Mouse (Mus musculus) hindbrain, embryonic 16.5 days (tissue): ENCODE data around the gene Lrrc49. TPM values are rescaled to one million over a fixed set of nuclear protein-coding genes. Genes with fewer than 3 reads are reported as not detected.

Source experiments
- ATAC-seq: fragments of 200-750 bp; cut with Nextera tagmentation; 2 replicates; pipeline ENCODE4 v1.8.0; 2017; ENCODE audit warnings: moderate TSS enrichment, moderate library complexity
- H3K27ac ChIP-seq: fragments of 300-500 bp; sonication (generic); 2 replicates; pipeline ENCODE4 v1.5.1; 2014; ENCODE audit warnings: low read depth, mild to moderate bottlenecking, control low read depth, low read length, moderate library complexity
- H3K27me3 ChIP-seq: fragments of 300-500 bp; sonication (generic); replicated peaks from 2 replicates; pipeline ENCODE4 v1.6.1; 2014; ENCODE audit warnings: low read length; ENCODE audit not compliant: control insufficient read depth, insufficient read depth
- H3K36me3 ChIP-seq: fragments of 300-500 bp; sonication (generic); 2 replicates; pipeline ENCODE4 v1.6.1; 2014; ENCODE audit warnings: mild to moderate bottlenecking, low read length, moderate library complexity, mixed read lengths; ENCODE audit not compliant: control insufficient read depth, insufficient read depth
- H3K4me1 ChIP-seq: fragments of 300-500 bp; sonication (generic); 2 replicates; pipeline ENCODE4 v1.6.1; 2014; ENCODE audit warnings: low read depth, low read length; ENCODE audit not compliant: control insufficient read depth, insufficient read depth
- H3K4me2 ChIP-seq: fragments of 300-500 bp; sonication (generic); 2 replicates; pipeline ENCODE4 v1.6.1; 2014; ENCODE audit warnings: mild to moderate bottlenecking, low read length, control low read depth, moderate library complexity
- H3K4me3 ChIP-seq: fragments of 300-500 bp; sonication (generic); 2 replicates; pipeline ENCODE4 v1.5.1; 2014; ENCODE audit warnings: mild to moderate bottlenecking, low read length, control low read depth, moderate library complexity
- H3K9ac ChIP-seq: fragments of 300-500 bp; sonication (generic); 2 replicates; pipeline ENCODE4 v1.6.1; 2014; ENCODE audit warnings: low read depth, mild to moderate bottlenecking, control low read depth, low read length, moderate library complexity
- H3K9me3 ChIP-seq: fragments of 300-500 bp; sonication (generic); 2 replicates; pipeline ENCODE4 v1.6.1; 2014; ENCODE audit warnings: mild to moderate bottlenecking, low read length, moderate library complexity; ENCODE audit not compliant: control insufficient read depth
- WGBS: fragments of 180-500 bp; shearing (Covaris S2); extraction: QIAGEN DNeasy Blood & Tissue Kit; methylation state at CpG from one replicate; pipeline ENCODE4 v1.1.7; 2014; 5-methylcytosine and 5-hydroxymethylcytosine counted together
- polyA plus RNA-seq: library from polyadenylated mRNA; unstranded; fragments of >200 nt; fragmentation: Nextera tagmentation; extraction: Ambion mirVana; gene quantifications from 2 replicates; pipeline ENCODE4 v1.2.1, GENCODE M21; 2015

Lrrc49 gene
- polyA plus RNA-seq, 1 experiment from 2014 or later: 81.4 TPM

DNA sequence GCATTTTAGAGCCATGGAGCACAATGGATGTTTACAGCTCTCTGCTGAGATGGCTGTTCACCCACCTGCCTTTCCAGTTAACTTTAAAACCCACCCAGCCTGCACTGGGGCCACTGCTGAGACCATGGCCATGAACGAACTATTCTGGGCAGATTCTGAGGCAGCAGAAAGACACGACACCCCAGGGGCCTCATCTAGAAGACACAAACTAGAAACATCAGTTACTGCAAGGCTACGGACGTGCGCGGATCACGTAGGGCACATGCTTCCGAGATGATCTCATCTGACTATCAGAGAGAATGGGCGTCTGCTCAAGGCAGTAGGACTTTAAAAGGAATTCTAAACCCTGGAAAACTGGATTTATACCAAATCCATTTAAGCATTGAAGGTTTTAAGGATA is 71.0 kb downstream of the Lrrc49 start:
- no peak for ATAC-seq
- Histone ChIP-seq H3K4me2 (no peak overlapping the region), H3K4me1 (0 out of 2 replicates have a peak, but pooled peaks cover 2% of the 10 kb centered on the region), H3K9ac (no peak overlapping the region), H3K36me3 (peaks cover 9% of the 10 kb centered on the region; the same call in 1 of the 2 replicates), H3K27me3 (no peaks in the 10 kb centered on the region), H3K9me3 (no peaks in the 10 kb centered on the region), H3K27ac (no peak overlapping the region), H3K4me3 (no peak overlapping the region)
- WGBS: 62% methylated on average over 9 of the region's 9 CpGs

DNA sequence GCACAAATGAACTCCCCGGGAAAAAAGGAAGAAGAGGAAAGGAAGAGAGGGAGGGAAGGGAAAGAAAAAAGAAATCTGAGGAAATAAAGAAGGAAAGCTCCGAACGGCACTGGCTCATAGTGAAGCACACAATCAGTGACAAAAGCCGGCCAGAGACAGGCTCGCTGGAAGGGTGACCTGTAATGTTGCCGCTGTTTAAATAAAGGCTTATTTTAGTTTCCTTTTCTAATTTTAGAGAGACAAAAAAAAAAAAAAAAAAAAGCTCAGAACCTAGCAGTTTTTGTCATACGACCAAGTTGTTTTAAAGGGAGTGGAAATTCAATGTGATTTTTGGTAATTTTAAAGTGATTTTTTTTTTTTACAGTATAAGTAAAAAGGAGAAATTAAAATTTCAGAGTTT is 71.6 kb downstream of the Lrrc49 start:
- Histone ChIP-seq H3K4me3 (no peak overlapping the region), H3K27ac (no peak overlapping the region), H3K4me1 (0 out of 2 replicates have a peak, but pooled peaks cover 2% of the 10 kb centered on the region), H3K36me3 (peaks cover 11% of the 10 kb centered on the region), H3K9ac (no peak overlapping the region), H3K9me3 (no peaks in the 10 kb centered on the region), H3K27me3 (no peaks in the 10 kb centered on the region), H3K4me2 (no peak overlapping the region)
- WGBS: 77% methylated on average over 7 of the region's 7 CpGs
- ATAC-seq: no peak

DNA sequence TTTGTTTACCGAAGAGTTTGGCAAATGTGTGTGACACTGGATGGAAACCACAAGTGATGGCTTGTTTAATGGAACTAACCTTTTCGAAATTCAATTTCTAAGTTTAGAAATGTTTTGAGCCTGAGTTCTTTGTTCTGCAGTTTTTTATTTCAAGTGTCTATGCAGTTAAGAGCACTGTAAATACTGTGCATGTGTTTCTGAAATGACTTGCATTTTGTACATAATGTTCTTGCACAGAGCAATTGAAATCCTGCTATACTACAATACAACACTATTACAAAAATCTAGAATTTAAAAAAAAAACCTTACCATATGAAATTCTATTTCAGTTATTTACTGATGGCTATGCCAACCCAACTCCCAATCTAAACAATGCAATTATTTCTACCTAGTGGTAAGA is 75.7 kb downstream of the Lrrc49 start:
- no peak for ATAC-seq

DNA sequence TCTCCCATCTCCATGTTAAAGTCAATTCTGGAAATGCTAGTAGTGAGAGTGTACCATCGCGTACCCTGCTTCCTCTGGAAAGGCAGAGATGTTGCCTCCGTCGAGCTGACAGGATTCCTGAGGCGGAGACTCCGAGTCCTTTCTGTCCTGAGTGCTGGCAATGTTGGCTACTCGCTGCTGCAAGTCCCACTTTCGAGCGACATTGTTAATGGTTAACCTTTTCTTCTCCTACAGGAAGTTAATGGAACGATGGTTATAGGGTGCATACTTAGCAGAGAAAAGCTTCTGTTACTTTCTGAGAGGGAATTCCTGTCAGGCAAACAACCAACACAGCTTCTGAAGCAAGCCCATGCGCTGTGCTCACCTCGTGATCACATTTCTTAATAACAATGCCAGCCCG is 77.8 kb downstream of the Lrrc49 start:
- Histone ChIP-seq H3K9me3 (no peaks in the 10 kb centered on the region), H3K4me3 (no peak overlapping the region), H3K4me1 (no peaks in the 10 kb centered on the region), H3K36me3 (peaks cover 23% of the 10 kb centered on the region), H3K4me2 (no peak overlapping the region), H3K27ac (no peak overlapping the region), H3K27me3 (no peaks in the 10 kb centered on the region), H3K9ac (no peak overlapping the region)
- WGBS: 65% methylated on average over 13 of the region's 13 CpGs
- no peak for ATAC-seq

More for the DNA sequence above, 75.7 kb downstream of the Lrrc49 start:
- H3K4me2 ChIP-seq: no peak overlapping the region
- no peak overlapping the region for H3K27ac ChIP-seq
- H3K27me3 ChIP-seq: no peaks in the 10 kb centered on the region
- H3K4me1 ChIP-seq: 0 out of 2 replicates have a peak, but pooled peaks cover 2% of the 10 kb centered on the region
- no peaks in the 10 kb centered on the region for H3K9me3 ChIP-seq
- WGBS: 87% methylated on average over 2 of the region's 2 CpGs
- peaks cover 19% of the 10 kb centered on the region for H3K36me3 ChIP-seq
- no peak overlapping the region for H3K4me3 ChIP-seq
- H3K9ac ChIP-seq: no peak overlapping the region

DNA sequence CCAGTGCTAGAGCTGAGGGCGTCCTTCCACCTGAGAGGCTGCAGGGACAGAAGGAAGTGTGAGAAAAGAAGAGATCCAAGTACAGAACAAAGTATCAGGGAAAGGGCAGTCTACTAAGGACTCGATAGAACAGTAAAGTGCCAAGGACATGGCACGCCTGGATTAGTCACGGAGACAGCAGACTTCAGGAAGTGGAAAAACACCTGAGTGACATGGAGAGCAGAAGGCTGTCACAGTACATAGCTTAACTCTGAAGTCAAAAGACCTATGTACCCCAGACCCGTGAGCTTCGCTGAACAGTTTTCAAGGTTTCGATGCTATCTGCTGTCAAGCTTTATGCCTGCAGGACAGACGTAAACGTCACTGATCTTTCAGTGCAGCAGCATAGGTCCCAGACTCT is 79.1 kb downstream of the Lrrc49 start:
- H3K9ac ChIP-seq: no peak overlapping the region
- peaks cover 23% of the 10 kb centered on the region for H3K36me3 ChIP-seq

DNA sequence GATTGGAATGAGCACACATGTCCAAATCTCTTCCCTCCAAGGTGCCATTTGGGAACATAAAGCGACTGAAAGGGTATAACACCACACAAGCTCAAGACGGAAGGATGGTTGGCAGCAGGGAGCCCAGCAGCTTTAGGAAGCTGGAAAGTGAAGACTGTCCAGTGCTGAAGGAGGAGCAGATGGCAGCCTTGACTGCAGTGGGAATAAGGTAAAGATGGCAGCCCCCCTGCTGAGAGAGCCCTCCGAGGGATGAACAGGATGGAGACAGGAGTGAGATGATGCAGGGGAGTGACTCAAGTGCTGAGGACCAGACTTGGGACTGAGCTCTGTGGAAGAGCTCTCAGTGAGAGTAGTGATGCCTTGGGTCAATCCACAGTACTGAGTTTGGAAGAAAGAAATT is 79.9 kb downstream of the Lrrc49 start:
- no peaks in the 10 kb centered on the region for H3K9me3 ChIP-seq
- WGBS: 78% methylated on average over 3 of the region's 3 CpGs
- H3K4me1 ChIP-seq: no peaks in the 10 kb centered on the region
- ATAC-seq: no peak
- no peak overlapping the region for H3K27ac ChIP-seq
- H3K36me3 ChIP-seq: peaks cover 19% of the 10 kb centered on the region
- no peak overlapping the region for H3K4me3 ChIP-seq
- H3K9ac ChIP-seq: no peak overlapping the region
- H3K4me2 ChIP-seq: no peak overlapping the region
- no peaks in the 10 kb centered on the region for H3K27me3 ChIP-seq

More for the DNA sequence above, 79.1 kb downstream of the Lrrc49 start:
- Histone ChIP-seq H3K4me1 (no peaks in the 10 kb centered on the region), H3K27ac (no peak overlapping the region), H3K4me3 (no peak overlapping the region), H3K4me2 (no peak overlapping the region), H3K9me3 (no peaks in the 10 kb centered on the region), H3K27me3 (no peaks in the 10 kb centered on the region)
- no peak for ATAC-seq
- WGBS: 93% methylated on average over 9 of the region's 9 CpGs

DNA sequence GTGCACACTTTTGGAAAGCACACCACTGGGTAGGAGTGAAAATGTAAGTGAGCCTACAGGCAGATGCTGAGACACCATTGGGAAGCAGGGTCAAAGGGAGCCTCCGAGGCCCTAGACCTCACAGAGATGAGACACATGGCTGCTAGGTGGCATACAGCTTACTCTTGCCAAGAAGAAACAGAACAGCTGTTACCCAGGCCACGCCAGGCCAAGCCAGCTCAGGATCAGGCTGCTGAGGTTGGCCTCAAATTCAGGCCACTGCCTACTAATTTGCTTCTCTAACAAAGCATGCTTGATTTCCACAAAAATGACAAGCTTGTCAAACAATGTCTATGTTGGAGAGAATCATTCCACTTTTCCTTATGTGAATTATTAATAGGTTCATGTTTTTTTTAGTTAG is 83.0 kb downstream of the Lrrc49 start:
- no peak overlapping the region for H3K4me3 ChIP-seq
- H3K36me3 ChIP-seq: peaks cover 28% of the 10 kb centered on the region
- no peaks in the 10 kb centered on the region for H3K27me3 ChIP-seq
- no peak for ATAC-seq
- 69% methylated on average over 2 of the region's 2 CpGs for WGBS
- no peak overlapping the region for H3K27ac ChIP-seq
- no peak overlapping the region for H3K4me2 ChIP-seq
- H3K4me1 ChIP-seq: no peaks in the 10 kb centered on the region
- H3K9me3 ChIP-seq: no peaks in the 10 kb centered on the region
- no peak overlapping the region for H3K9ac ChIP-seq

DNA sequence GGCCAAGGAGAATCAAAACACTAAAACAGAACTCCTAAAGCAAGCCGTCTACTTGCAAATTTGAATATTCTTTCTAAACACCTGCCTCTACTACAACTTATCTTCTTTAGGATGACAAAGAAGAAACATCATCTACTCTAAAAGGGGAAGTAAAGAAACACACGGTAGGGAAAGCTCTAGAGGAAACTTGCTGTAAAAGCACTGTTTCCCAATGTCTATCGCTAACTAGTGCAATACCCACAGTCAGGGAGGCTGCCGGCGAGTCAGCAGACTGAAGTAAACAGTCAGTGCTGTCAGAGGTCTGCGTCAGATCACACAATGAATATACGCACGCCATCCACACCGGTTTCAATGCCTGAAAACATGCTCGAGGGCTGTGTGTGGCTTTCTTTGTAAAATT is 86.0 kb downstream of the Lrrc49 start:
- H3K27me3 ChIP-seq: no peaks in the 10 kb centered on the region
- peaks cover 27% of the 10 kb centered on the region for H3K36me3 ChIP-seq
- no peak overlapping the region for H3K27ac ChIP-seq
- no peak overlapping the region for H3K9ac ChIP-seq
- H3K4me1 ChIP-seq: no peaks in the 10 kb centered on the region
- no peak for ATAC-seq
- H3K4me3 ChIP-seq: no peak overlapping the region
- WGBS: 76% methylated on average over 10 of the region's 10 CpGs
- no peaks in the 10 kb centered on the region for H3K9me3 ChIP-seq
- no peak overlapping the region for H3K4me2 ChIP-seq

DNA sequence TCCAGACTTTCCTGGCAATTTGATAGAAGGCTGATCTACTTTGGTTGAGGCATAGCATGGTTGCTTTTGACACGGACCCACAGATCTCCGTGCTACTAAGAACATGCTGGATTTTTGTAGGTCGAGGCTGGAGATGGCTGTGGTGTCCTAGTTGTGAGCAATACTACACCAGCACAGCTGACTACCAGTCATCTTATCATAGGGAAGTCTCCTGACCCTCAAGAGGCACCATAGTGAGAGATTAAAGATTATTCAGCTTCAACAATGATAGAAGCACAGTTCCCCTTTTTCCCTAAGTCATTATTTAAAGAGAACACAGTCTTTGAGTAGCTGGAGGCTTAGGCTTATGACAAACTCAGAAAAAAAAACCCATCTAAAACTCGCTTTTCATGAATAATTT is 87.7 kb downstream of the Lrrc49 start:
- ATAC-seq: no peak
- no peak overlapping the region for H3K27ac ChIP-seq
- H3K36me3 ChIP-seq: peaks cover 29% of the 10 kb centered on the region
- no peak overlapping the region for H3K4me3 ChIP-seq
- WGBS: 93% methylated on average over 4 of the region's 4 CpGs
- H3K9me3 ChIP-seq: no peaks in the 10 kb centered on the region
- H3K4me1 ChIP-seq: no peaks in the 10 kb centered on the region
- no peak overlapping the region for H3K9ac ChIP-seq
- no peaks in the 10 kb centered on the region for H3K27me3 ChIP-seq
- H3K4me2 ChIP-seq: no peak overlapping the region

DNA sequence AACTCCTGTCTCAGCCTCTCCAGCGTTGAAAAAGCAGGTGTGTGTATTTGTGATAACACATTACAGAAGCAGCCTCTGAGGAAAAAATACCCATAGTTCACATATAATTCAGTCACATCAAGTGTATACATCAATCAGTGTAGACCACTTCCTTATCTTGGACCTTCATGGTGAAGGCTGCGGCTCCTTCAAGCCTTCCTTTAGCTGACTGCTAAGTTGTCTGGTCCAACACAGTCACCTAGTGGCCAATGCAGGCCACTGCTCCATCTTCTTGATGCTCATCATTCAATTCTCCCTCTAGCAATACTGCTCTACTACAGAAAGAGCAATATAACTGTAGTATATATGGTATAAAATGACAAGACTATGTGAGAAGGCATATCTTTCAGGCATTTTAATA is 88.5 kb downstream of the Lrrc49 start:
- Histone ChIP-seq H3K4me2 (no peak overlapping the region), H3K27me3 (no peaks in the 10 kb centered on the region), H3K9me3 (no peaks in the 10 kb centered on the region), H3K36me3 (peaks cover 29% of the 10 kb centered on the region), H3K4me1 (no peaks in the 10 kb centered on the region), H3K9ac (no peak overlapping the region), H3K4me3 (no peak overlapping the region), H3K27ac (no peak overlapping the region)
- ATAC-seq: peak; percentile 65; the same call in 1 of the 2 replicates
- 67% methylated on average over 2 of the region's 2 CpGs for WGBS
